Mouse (Mus musculus): ENCODE results near the gene Dlx4. TPM values are rescaled to one million over a fixed set of nuclear protein-coding genes. Genes with fewer than 3 reads are reported as not detected.

Dlx4 gene
- polyA plus RNA-seq, 1 experiment from 2014 or later = 0.99 TPM

DNA sequence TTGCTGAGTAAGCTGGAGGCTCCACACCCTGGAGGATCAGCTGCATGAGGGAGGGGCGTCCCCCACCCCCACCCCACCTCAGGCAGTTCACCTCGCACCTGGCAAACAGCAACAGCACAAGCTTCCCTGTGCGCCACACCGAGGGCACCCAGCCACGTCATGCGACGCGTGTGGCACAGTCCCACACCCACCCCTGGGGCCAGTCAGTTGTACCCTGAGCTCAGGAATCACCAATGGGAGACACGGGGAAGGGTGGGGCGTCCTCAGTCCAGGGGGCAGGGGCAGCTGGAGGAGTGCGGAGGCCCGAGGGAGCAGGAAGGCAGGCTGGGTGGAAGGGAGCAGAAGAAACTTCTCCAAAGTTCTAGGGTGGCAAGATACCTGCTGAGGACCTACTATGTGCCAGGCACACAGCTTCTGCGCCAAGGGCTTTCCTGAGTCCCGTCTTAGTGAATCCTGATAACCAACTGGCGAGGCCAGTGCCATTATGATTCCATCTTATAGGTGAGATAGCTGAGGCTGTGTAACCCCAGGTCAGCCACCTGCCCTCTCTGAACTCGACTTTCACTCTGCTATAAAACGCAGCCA, 15.3 kb downstream of the Dlx4 start:
- no peak overlapping the region; the same call in 1 of the 2 replicates for H3K27ac ChIP-seq (ENCODE audit: low read length)
- no peak overlapping the region for H3K4me3 ChIP-seq (replicated peaks; ENCODE audit: low read length)
- peaks cover 10% of the 10 kb centered on the region for H3K4me1 ChIP-seq (ENCODE audit: control insufficient read depth, insufficient read depth, low read length)
- peak; percentile 83 for ATAC-seq (ENCODE audit: insufficient read depth, low FRiP score)
- 57% methylated on average over 17 of the region's 17 CpGs for WGBS
- no peaks in the 10 kb centered on the region for H3K9me3 ChIP-seq (replicated peaks; ENCODE audit: control insufficient read depth, low read length)
- H3K4me2 ChIP-seq (ENCODE audit: low read depth, low read length) = no peak overlapping the region
- no peak overlapping the region; the same call in 1 of the 2 replicates for H3K9ac ChIP-seq (ENCODE audit: low read length)
- 0 out of 2 replicates have a peak, but pooled peaks cover 4% of the 10 kb centered on the region for H3K27me3 ChIP-seq (ENCODE audit: control insufficient read depth, insufficient read depth, low read length)
- H3K36me3 ChIP-seq (ENCODE audit: control insufficient read depth, insufficient read depth, low read length) = no peaks in the 10 kb centered on the region

DNA sequence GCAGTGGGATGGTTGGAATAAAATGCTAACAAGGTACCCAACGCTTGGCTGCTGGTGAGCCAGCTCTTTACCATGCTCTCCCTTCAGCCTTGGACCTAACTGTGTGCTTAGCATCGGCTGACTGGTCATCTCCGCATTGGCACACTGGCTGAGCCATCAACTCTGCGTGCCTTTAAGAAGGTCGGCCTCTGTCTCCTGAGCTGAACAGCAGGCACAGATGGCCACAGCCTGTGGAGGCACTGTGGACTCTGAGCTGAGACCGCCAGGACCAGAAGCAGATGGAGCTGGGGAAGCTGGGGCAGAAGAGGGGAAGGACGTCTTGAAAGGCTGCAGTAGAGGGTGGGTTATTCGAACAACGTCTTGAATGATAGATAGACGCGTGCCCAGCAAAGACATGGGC, 17.7 kb downstream of the Dlx4 start:
- Histone ChIP-seq H3K4me2 (ENCODE audit: low read depth, low read length) (no peak overlapping the region), H3K36me3 (ENCODE audit: control insufficient read depth, insufficient read depth, low read length) (no peaks in the 10 kb centered on the region), H3K4me3 (replicated peaks; ENCODE audit: low read length) (no peak overlapping the region), H3K4me1 (ENCODE audit: control insufficient read depth, insufficient read depth, low read length) (peaks cover 10% of the 10 kb centered on the region), H3K9ac (ENCODE audit: low read length) (no peak overlapping the region), H3K27me3 (ENCODE audit: control insufficient read depth, insufficient read depth, low read length) (peaks cover 11% of the 10 kb centered on the region), H3K27ac (ENCODE audit: low read length) (no peak overlapping the region), H3K9me3 (replicated peaks; ENCODE audit: control insufficient read depth, low read length) (no peaks in the 10 kb centered on the region)
- no peak for ATAC-seq (ENCODE audit: insufficient read depth, low FRiP score)
- 67% methylated on average over 11 of the region's 11 CpGs for WGBS

- no peaks in the 10 kb centered on the region for H3K36me3 ChIP-seq (ENCODE audit: control insufficient read depth, insufficient read depth, low read length)
- WGBS = 3% methylated on average over 19 of the region's 20 CpGs
- no peaks in the 10 kb centered on the region for H3K9me3 ChIP-seq (replicated peaks; ENCODE audit: control insufficient read depth, low read length)
- 0 out of 2 replicates have a peak overlapping the region, but pooled peaks have one; percentile 3 for H3K4me3 ChIP-seq (replicated peaks; ENCODE audit: low read length)
- ATAC-seq (ENCODE audit: insufficient read depth, low FRiP score) = peak; percentile 75; the same call in 1 of the 2 replicates
- 0 out of 2 replicates have a peak overlapping the region, but pooled peaks have one; percentile 16 for H3K27ac ChIP-seq (ENCODE audit: low read length)
- H3K4me2 ChIP-seq (ENCODE audit: low read depth, low read length) = peak overlapping the region; percentile 2; the same call in 1 of the 2 replicates
- H3K9ac ChIP-seq (ENCODE audit: low read length) = peak overlapping the region; percentile 28; the same call in 1 of the 2 replicates
- H3K27me3 ChIP-seq (ENCODE audit: control insufficient read depth, insufficient read depth, low read length) = peaks cover 29% of the 10 kb centered on the region
- H3K4me1 ChIP-seq (ENCODE audit: control insufficient read depth, insufficient read depth, low read length) = peaks cover 10% of the 10 kb centered on the region
These were observed 19.5 kb downstream of the Dlx4 start for GRCm38 (mm10) chr11:95126272-95127245.

GRCm38 (mm10) chr11:95125366-95125948, 20.6 kb downstream of the Dlx4 start:
- H3K9me3 ChIP-seq (replicated peaks; ENCODE audit: control insufficient read depth, low read length) = no peaks in the 10 kb centered on the region

GRCm38 (mm10) chr11:95122100-95122489, 24.0 kb downstream of the Dlx4 start:
- Histone ChIP-seq H3K4me3 (replicated peaks; ENCODE audit: low read length) (peak overlapping the region; percentile 41), H3K4me2 (ENCODE audit: low read depth, low read length) (peak overlapping the region; percentile 50; the same call in 1 of the 2 replicates), H3K36me3 (ENCODE audit: control insufficient read depth, insufficient read depth, low read length) (no peaks in the 10 kb centered on the region), H3K9me3 (replicated peaks; ENCODE audit: control insufficient read depth, low read length) (no peaks in the 10 kb centered on the region), H3K27ac (ENCODE audit: low read length) (no peak overlapping the region), H3K4me1 (ENCODE audit: control insufficient read depth, insufficient read depth, low read length) (peaks cover 17% of the 10 kb centered on the region), H3K27me3 (ENCODE audit: control insufficient read depth, insufficient read depth, low read length) (peaks cover 53% of the 10 kb centered on the region), H3K9ac (ENCODE audit: low read length) (peak overlapping the region; percentile 62; the same call in 1 of the 2 replicates)
- no peak for ATAC-seq (ENCODE audit: insufficient read depth, low FRiP score)
- 59% methylated on average over 6 of the region's 6 CpGs for WGBS

More at GRCm38 (mm10) chr11:95125366-95125948, 20.6 kb downstream of the Dlx4 start:
- no peaks in the 10 kb centered on the region for H3K36me3 ChIP-seq (ENCODE audit: control insufficient read depth, insufficient read depth, low read length)
- 34% methylated on average over 7 of the region's 7 CpGs for WGBS
- no peak overlapping the region; the same call in 1 of the 2 replicates for H3K27ac ChIP-seq (ENCODE audit: low read length)
- no peak overlapping the region for H3K4me2 ChIP-seq (ENCODE audit: low read depth, low read length)
- H3K9ac ChIP-seq (ENCODE audit: low read length) = no peak overlapping the region
- H3K4me3 ChIP-seq (replicated peaks; ENCODE audit: low read length) = no peak overlapping the region
- peaks cover 13% of the 10 kb centered on the region for H3K4me1 ChIP-seq (ENCODE audit: control insufficient read depth, insufficient read depth, low read length)
- peaks cover 32% of the 10 kb centered on the region for H3K27me3 ChIP-seq (ENCODE audit: control insufficient read depth, insufficient read depth, low read length)
- ATAC-seq (ENCODE audit: insufficient read depth, low FRiP score) = no peak

DNA sequence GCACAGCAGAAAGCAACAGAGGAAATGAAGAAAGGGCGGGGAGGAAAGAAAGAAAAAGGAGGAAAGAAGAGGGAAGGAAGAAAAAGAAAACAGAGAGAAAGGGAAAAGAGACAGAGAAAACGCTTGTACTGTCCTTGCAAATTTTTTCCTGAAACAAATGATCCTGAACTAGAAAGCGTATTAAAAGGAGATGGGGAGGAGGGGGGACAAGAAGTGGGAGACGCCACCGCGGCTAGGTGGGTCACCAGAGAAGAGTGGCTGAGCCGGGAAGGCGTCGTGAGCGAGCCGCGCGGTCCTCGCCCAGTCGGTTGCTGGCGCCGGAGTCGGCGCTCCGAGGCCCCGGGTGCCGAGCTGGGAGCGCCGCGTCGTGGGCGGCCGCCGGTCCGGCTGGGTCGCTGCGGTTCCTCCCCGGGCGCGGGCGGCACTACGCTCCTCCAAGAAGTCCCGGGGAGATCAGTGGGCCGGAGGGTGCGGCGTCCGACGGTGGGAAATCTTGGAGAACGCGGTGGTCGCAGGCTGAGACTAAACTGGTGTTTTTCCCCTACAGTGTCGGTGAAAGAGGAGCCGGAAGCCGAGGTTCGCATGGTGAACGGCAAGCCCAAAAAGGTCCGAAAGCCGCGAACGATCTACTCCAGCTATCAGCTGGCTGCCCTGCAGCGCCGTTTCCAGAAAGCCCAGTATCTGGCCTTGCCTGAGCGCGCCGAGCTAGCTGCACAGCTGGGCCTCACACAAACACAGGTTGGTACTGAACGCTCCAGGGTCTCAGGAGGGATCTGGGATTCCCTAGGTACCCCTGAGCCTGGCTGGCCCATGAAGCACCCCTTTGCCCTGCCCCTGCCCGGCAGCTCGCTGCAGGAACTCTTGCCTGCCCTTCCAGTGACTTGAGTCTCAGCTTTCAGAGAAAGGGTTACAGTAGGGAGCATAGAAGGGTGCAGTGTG, 24.6 kb downstream of the Dlx4 start:
- Histone ChIP-seq H3K9ac (ENCODE audit: low read length) (peak overlapping the region; percentile 62), H3K4me2 (ENCODE audit: low read depth, low read length) (peak overlapping the region; percentile 50), H3K27ac (ENCODE audit: low read length) (no peak overlapping the region), H3K36me3 (ENCODE audit: control insufficient read depth, insufficient read depth, low read length) (no peaks in the 10 kb centered on the region), H3K4me3 (replicated peaks; ENCODE audit: low read length) (peak overlapping the region; percentile 41), H3K27me3 (ENCODE audit: control insufficient read depth, insufficient read depth, low read length) (peaks cover 53% of the 10 kb centered on the region), H3K4me1 (ENCODE audit: control insufficient read depth, insufficient read depth, low read length) (peaks cover 11% of the 10 kb centered on the region), H3K9me3 (replicated peaks; ENCODE audit: control insufficient read depth, low read length) (no peaks in the 10 kb centered on the region)
- ATAC-seq (ENCODE audit: insufficient read depth, low FRiP score) = no peak
- WGBS = 3% methylated on average over 63 of the region's 63 CpGs

- H3K36me3 ChIP-seq (ENCODE audit: control insufficient read depth, insufficient read depth, low read length) = no peaks in the 10 kb centered on the region
- peaks cover 53% of the 10 kb centered on the region for H3K27me3 ChIP-seq (ENCODE audit: control insufficient read depth, insufficient read depth, low read length)
- 2% methylated on average over 21 of the region's 21 CpGs for WGBS
These were observed 25.4 kb downstream of the Dlx4 start for GRCm38 (mm10) chr11:95120633-95121020.

DNA sequence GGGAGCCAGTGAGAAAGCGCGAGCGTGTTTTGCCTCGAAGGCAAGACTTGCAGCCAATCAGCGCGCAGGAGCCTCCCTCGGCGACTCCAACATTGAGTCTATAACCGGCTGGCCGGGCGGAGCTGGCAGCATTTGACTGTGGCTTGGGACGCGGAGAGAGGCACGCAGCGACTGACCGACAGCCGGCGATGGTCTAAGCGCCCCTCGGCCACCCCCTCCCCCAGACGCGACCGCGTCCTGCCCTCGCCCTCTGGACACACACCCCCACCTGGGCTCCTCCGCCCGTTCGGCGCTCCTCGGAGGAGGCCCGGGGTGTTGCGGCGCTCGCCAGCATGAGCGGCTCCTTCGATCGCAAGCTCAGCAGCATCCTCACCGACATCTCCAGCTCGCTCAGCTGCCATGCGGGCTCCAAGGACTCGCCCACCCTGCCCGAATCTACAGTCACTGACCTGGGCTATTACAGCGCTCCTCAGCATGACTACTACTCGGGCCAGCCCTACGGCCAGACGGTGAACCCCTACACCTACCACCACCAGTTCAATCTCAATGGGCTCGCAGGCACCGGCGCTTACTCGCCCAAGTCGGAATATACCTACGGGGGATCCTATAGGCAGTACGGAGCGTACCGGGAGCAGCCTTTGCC, 26.0 kb downstream of the Dlx4 start, which contains the start of gene Dlx3:
Gene Dlx3 (plus strand): TSS at position 130 of the 643 bp plus-strand sequence.
- peak; percentile 42 for ATAC-seq (ENCODE audit: insufficient read depth, low FRiP score)
- peaks cover 53% of the 10 kb centered on the region for H3K27me3 ChIP-seq (ENCODE audit: control insufficient read depth, insufficient read depth, low read length)
- H3K9ac ChIP-seq (ENCODE audit: low read length) = peak within 1 kb of the TSS; percentile 55
- no peak within 1 kb of the TSS for H3K27ac ChIP-seq (ENCODE audit: low read length)
- H3K4me1 ChIP-seq (ENCODE audit: control insufficient read depth, insufficient read depth, low read length) = peaks cover 8% of the 10 kb centered on the region; the same call in 1 of the 2 replicates
- no peaks in the 10 kb centered on the region for H3K9me3 ChIP-seq (replicated peaks; ENCODE audit: control insufficient read depth, low read length)
- WGBS = 1% methylated on average over 51 of the region's 55 CpGs
- peak within 1 kb of the TSS; percentile 50 for H3K4me2 ChIP-seq (ENCODE audit: low read depth, low read length)
- peak within 1 kb of the TSS; percentile 41 for H3K4me3 ChIP-seq (replicated peaks; ENCODE audit: low read length)
- H3K36me3 ChIP-seq (ENCODE audit: control insufficient read depth, insufficient read depth, low read length) = no peaks in the 10 kb centered on the region

More at GRCm38 (mm10) chr11:95120633-95121020, 25.4 kb downstream of the Dlx4 start:
- H3K4me3 ChIP-seq (replicated peaks; ENCODE audit: low read length) = peak overlapping the region; percentile 41
- no peak overlapping the region for H3K27ac ChIP-seq (ENCODE audit: low read length)
- ATAC-seq (ENCODE audit: insufficient read depth, low FRiP score) = no peak
- H3K4me1 ChIP-seq (ENCODE audit: control insufficient read depth, insufficient read depth, low read length) = peaks cover 8% of the 10 kb centered on the region; the same call in 1 of the 2 replicates
- no peaks in the 10 kb centered on the region for H3K9me3 ChIP-seq (replicated peaks; ENCODE audit: control insufficient read depth, low read length)
- peak overlapping the region; percentile 50 for H3K4me2 ChIP-seq (ENCODE audit: low read depth, low read length)
- H3K9ac ChIP-seq (ENCODE audit: low read length) = peak overlapping the region; percentile 55
